Mouse (Mus musculus) kidney, embryonic 14.5 days (tissue): ENCODE data around the gene Ttn. TPM values are rescaled to one million over a fixed set of nuclear protein-coding genes. Genes with fewer than 3 reads are reported as not detected.

Source experiments
- ATAC-seq: fragments of 200-750 bp; cut with Nextera tagmentation; 2 replicates; pipeline ENCODE4 v1.8.0; 2017; ENCODE audit warnings: moderate number of reproducible peaks, mild to moderate bottlenecking, moderate TSS enrichment, moderate library complexity; ENCODE audit not compliant: low FRiP score, low TSS enrichment
- H3K27ac ChIP-seq: fragments of 300-500 bp; sonication (generic); 2 replicates; pipeline ENCODE4 v1.5.1; 2014; ENCODE audit warnings: low read depth, mild to moderate bottlenecking, low read length, moderate library complexity, mixed read lengths
- H3K27me3 ChIP-seq: fragments of 300-500 bp; sonication (generic); 2 replicates; pipeline ENCODE4 v1.6.1; 2014; ENCODE audit warnings: mild to moderate bottlenecking, low read length; ENCODE audit not compliant: control insufficient read depth, insufficient read depth
- H3K36me3 ChIP-seq: fragments of 300-500 bp; sonication (generic); 2 replicates; pipeline ENCODE4 v1.6.1; 2014; ENCODE audit warnings: low read length, mixed read lengths; ENCODE audit not compliant: control insufficient read depth, insufficient read depth
- H3K4me1 ChIP-seq: fragments of 300-500 bp; sonication (generic); 2 replicates; pipeline ENCODE4 v1.6.1; 2014; ENCODE audit warnings: low read length, mixed read lengths; ENCODE audit not compliant: control insufficient read depth, insufficient read depth
- H3K4me2 ChIP-seq: fragments of 300-500 bp; sonication (generic); replicated peaks from 2 replicates; pipeline ENCODE4 v1.6.1; 2014; ENCODE audit warnings: low read depth, mild to moderate bottlenecking, low read length
- H3K4me3 ChIP-seq: fragments of 300-500 bp; sonication (generic); 2 replicates; pipeline ENCODE4 v1.5.1; 2014; ENCODE audit warnings: mild to moderate bottlenecking, low read length
- H3K9ac ChIP-seq: fragments of 300-500 bp; sonication (generic); 2 replicates; pipeline ENCODE4 v1.6.1; 2014; ENCODE audit warnings: low read depth, mild to moderate bottlenecking, low read length, moderate library complexity
- H3K9me3 ChIP-seq: fragments of 300-500 bp; sonication (generic); 2 replicates; pipeline ENCODE4 v1.6.1; 2016; ENCODE audit warnings: low read length; ENCODE audit not compliant: control insufficient read depth
- WGBS: fragments of 180-500 bp; shearing (Covaris S2); extraction: QIAGEN DNeasy Blood & Tissue Kit; methylation state at CpG from one replicate; pipeline ENCODE4 v1.1.7; 2014; 5-methylcytosine and 5-hydroxymethylcytosine counted together
- polyA plus RNA-seq: library from polyadenylated mRNA; unstranded; fragments of >200 nt; fragmentation: Nextera tagmentation; extraction: Ambion mirVana; gene quantifications from 2 replicates; pipeline ENCODE4 v1.2.1, GENCODE M21; 2014

Gene Ttn
- polyA plus RNA-seq, 1 experiment from 2014 or later: 0.23 TPM

DNA sequence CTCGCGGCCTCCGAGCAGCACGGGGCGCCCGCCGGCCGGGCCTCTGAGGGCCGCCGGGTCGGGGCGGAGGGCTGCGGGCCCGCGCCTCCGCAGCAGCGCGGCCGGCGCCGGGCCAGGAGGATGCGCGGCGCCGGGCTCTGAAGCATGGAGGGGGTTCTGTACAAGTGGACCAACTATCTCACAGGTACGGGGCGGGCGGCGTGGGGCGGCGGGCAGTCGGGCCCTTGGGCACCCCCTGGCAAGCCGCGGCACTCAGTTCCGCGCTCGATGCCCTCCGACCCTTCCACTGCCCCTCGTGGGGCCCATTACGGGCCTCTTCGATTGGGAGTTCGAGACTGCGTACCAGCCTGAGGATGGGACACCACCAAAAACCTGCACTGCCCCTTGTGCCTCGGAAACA is 306.9 kb downstream of the Ttn start:
- H3K27ac ChIP-seq: peak overlapping the region; percentile 85; the same call in 1 of the 2 replicates
- H3K4me2 ChIP-seq: peak overlapping the region; percentile 67
- peak overlapping the region; percentile 88 for H3K4me3 ChIP-seq
- peaks cover 21% of the 10 kb centered on the region; the same call in 1 of the 2 replicates for H3K4me1 ChIP-seq
- H3K9ac ChIP-seq: peak overlapping the region; percentile 91
- H3K27me3 ChIP-seq: no peaks in the 10 kb centered on the region
- H3K36me3 ChIP-seq: peaks cover 10% of the 10 kb centered on the region; the same call in 1 of the 2 replicates
- ATAC-seq: peak; percentile 65
- WGBS: 0% methylated on average over 32 of the region's 44 CpGs
- no peaks in the 10 kb centered on the region for H3K9me3 ChIP-seq

- H3K36me3 ChIP-seq: peaks cover 4% of the 10 kb centered on the region; the same call in 1 of the 2 replicates
- H3K9me3 ChIP-seq: no peaks in the 10 kb centered on the region
- peak within 1 kb of the TSS; percentile 85; the same call in 1 of the 2 replicates for H3K27ac ChIP-seq
- H3K27me3 ChIP-seq: no peaks in the 10 kb centered on the region
- peak; percentile 85 for ATAC-seq
- H3K9ac ChIP-seq: peak within 1 kb of the TSS; percentile 91
- H3K4me1 ChIP-seq: peaks cover 21% of the 10 kb centered on the region; the same call in 1 of the 2 replicates
- WGBS: 4% methylated on average over 49 of the region's 52 CpGs
- peak within 1 kb of the TSS; percentile 67 for H3K4me2 ChIP-seq
- H3K4me3 ChIP-seq: peak within 1 kb of the TSS; percentile 88
Measured at GRCm38 (mm10) chr2:76674725-76675427, 307.5 kb downstream of the Ttn start, which contains the start of gene Plekha3. TSS of gene Plekha3 (plus strand) at chr2:76675281.

- H3K27ac ChIP-seq: peak overlapping the region; percentile 76; the same call in 1 of the 2 replicates
- H3K9ac ChIP-seq: no peak overlapping the region
- no peak for ATAC-seq
- H3K4me3 ChIP-seq: peak overlapping the region; percentile 54
- H3K9me3 ChIP-seq: no peaks in the 10 kb centered on the region
- H3K4me1 ChIP-seq: peaks cover 21% of the 10 kb centered on the region; the same call in 1 of the 2 replicates
- peak overlapping the region; percentile 62 for H3K4me2 ChIP-seq
- peaks cover 2% of the 10 kb centered on the region; the same call in 1 of the 2 replicates for H3K36me3 ChIP-seq
- H3K27me3 ChIP-seq: no peaks in the 10 kb centered on the region
- WGBS: 46% methylated on average over 7 of the region's 7 CpGs
Measured at GRCm38 (mm10) chr2:76673472-76674081, 308.8 kb downstream of the Ttn start.

DNA sequence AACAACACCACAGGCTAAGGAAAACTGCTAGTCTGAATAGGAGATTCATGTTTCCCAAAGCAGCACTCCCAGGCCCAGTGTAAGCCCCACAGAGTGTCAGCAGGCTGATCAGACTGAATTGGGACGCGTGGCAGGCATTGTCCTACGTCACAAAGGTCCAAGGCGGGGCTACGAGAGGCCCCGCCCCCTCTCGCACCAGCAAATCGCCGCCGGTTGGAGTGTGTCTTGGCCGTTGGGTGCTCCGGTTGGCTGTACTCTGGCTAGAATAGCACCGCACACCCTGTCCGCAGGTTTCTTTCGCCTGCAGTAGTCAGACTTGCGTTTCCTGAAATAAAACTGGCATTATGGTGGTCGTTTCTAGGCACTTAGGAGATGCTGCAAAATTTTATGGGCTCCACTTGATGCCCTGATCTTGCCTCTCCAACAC is 309.4 kb downstream of the Ttn start, which contains the start of gene Fkbp7:
Gene Fkbp7 (minus strand): TSS at position 151 of the 427 bp plus-strand sequence.
- Histone ChIP-seq H3K9me3 (no peaks in the 10 kb centered on the region), H3K27ac (peak within 1 kb of the TSS; percentile 76), H3K4me1 (peaks cover 21% of the 10 kb centered on the region; the same call in 1 of the 2 replicates), H3K27me3 (no peaks in the 10 kb centered on the region), H3K36me3 (peaks cover 3% of the 10 kb centered on the region; the same call in 1 of the 2 replicates), H3K9ac (peak within 1 kb of the TSS; percentile 52), H3K4me2 (peak within 1 kb of the TSS; percentile 62), H3K4me3 (peak within 1 kb of the TSS; percentile 54)
- WGBS: 0% methylated on average over 17 of the region's 17 CpGs
- peak; percentile 92 for ATAC-seq

DNA sequence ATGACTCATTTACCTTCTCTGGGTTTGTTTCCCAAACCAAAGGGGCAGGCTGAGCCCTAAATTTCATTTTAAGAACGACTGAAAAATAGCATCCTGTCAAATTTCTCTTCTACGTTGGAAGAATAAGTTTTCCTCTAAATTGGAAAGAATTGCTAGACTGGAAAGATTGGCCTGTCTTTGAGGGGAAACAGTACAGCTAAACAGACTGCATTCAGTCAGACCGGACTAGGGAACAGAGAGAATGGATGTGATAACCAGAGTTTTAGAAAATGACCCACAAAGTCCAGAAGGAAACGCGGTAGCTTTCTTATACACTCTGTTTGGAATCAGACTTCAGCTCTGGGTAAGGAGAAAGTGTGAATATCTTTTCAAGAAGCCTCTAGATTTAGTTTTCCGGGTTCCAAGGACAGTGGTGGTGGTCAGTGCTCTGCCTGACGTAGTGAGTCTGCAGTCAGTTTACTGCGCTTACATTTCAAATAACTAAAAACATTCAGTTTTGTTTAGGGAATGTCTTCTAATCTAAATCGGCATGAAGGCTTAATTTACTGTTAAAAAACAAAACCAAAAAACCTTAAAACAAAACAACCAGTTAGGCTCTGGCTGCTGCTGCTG is 310.1 kb downstream of the Ttn start:
- 21% methylated on average over 9 of the region's 9 CpGs for WGBS
- ATAC-seq: no peak
- peak overlapping the region; percentile 76 for H3K27ac ChIP-seq
- peak overlapping the region; percentile 52 for H3K9ac ChIP-seq
- H3K4me2 ChIP-seq: peak overlapping the region; percentile 62
- H3K9me3 ChIP-seq: no peaks in the 10 kb centered on the region
- H3K4me3 ChIP-seq: peak overlapping the region; percentile 54
- H3K4me1 ChIP-seq: peaks cover 18% of the 10 kb centered on the region; the same call in 1 of the 2 replicates
- no peaks in the 10 kb centered on the region for H3K27me3 ChIP-seq
- 0 out of 2 replicates have a peak, but pooled peaks cover 3% of the 10 kb centered on the region for H3K36me3 ChIP-seq

DNA sequence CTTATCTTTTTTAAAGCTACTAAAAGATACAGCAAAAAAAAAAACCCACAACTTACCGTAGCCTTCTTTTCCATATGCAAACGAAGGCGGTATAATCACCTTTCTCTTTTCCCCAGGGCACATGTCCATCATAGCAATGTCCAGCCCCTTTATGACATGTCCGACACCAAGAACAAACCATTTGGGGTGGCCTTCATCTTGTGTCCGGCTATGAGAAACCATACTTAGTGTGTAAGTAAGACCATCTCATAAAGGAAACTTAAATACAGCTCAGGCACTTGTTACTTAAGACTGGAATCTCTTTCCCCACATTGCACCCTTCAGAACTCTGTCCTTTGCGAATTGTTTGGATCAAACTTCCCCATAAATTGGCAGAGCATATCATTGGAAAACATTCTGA is 310.7 kb downstream of the Ttn start:
- H3K36me3 ChIP-seq: 0 out of 2 replicates have a peak, but pooled peaks cover 6% of the 10 kb centered on the region
- H3K4me3 ChIP-seq: peak overlapping the region; percentile 54
- no peak overlapping the region for H3K27ac ChIP-seq
- no peaks in the 10 kb centered on the region for H3K27me3 ChIP-seq
- no peak for ATAC-seq
- no peaks in the 10 kb centered on the region for H3K9me3 ChIP-seq
- H3K4me2 ChIP-seq: peak overlapping the region; percentile 62
- H3K9ac ChIP-seq: peak overlapping the region; percentile 52; the same call in 1 of the 2 replicates
- 83% methylated on average over 6 of the region's 6 CpGs for WGBS
- peaks cover 15% of the 10 kb centered on the region; the same call in 1 of the 2 replicates for H3K4me1 ChIP-seq

GRCm38 (mm10) chr2:76667200-76667599 is 315.1 kb downstream of the Ttn start:
- Histone ChIP-seq H3K27me3 (no peaks in the 10 kb centered on the region), H3K4me1 (peaks cover 7% of the 10 kb centered on the region; the same call in 1 of the 2 replicates), H3K4me3 (no peak overlapping the region), H3K27ac (no peak overlapping the region), H3K36me3 (peaks cover 33% of the 10 kb centered on the region), H3K9me3 (no peaks in the 10 kb centered on the region), H3K9ac (no peak overlapping the region), H3K4me2 (no peak overlapping the region)
- 83% methylated on average over 5 of the region's 5 CpGs for WGBS
- ATAC-seq: no peak

GRCm38 (mm10) chr2:76665531-76665930 is 316.8 kb downstream of the Ttn start:
- 96% methylated on average over 7 of the region's 7 CpGs for WGBS
- Histone ChIP-seq H3K36me3 (peaks cover 37% of the 10 kb centered on the region), H3K4me1 (no peaks in the 10 kb centered on the region), H3K4me3 (no peak overlapping the region), H3K4me2 (no peak overlapping the region), H3K9me3 (no peaks in the 10 kb centered on the region), H3K27me3 (no peaks in the 10 kb centered on the region), H3K27ac (no peak overlapping the region), H3K9ac (no peak overlapping the region)
- no peak for ATAC-seq
